Mouse (Mus musculus) E14TG2a.4 (cell line): ENCODE measurements at regions not wholly inside any gene's neighbourhood (a gene's known extent, or its start where the extent isn't known, plus 50 kb on each side); places are given as distances from the start of the nearest gene placed in this dataset.

ENCODE experiments used
- CTCF ChIP-seq: conservative IDR thresholded peaks from 2 replicates; pipeline ENCODE4 v1.5.1; 2014; ENCODE audit warnings: low read length
- NANOG ChIP-seq: IDR thresholded peaks from 2 replicates; pipeline ENCODE4 v1.6.1; 2014; ENCODE audit warnings: borderline replicate concordance, low read length, mixed read lengths
- POU5F1 ChIP-seq: IDR thresholded peaks from 2 replicates; pipeline ENCODE4 v1.6.1; 2014; ENCODE audit warnings: low read length, borderline replicate concordance

- TF ChIP-seq CTCF (no peak), POU5F1 (no peak), NANOG (no peak)
These were observed 686.0 kb upstream of the Hs3st1 start for GRCm38 (mm10) chr5:40441239-40441638.
